Mouse (Mus musculus): ENCODE data around the gene Inka2. TPM values are rescaled to one million over a fixed set of nuclear protein-coding genes. Genes with fewer than 3 reads are reported as not detected.

Gene Inka2
- total RNA-seq, 2 experiments from 2014 or later, result 109 to 110 TPM

- intact Hi-C loops (cut with DNase I), result loop anchor here (2.0 kb wide), 1 partner anchor 31 kb away; the partner anchor contains the start of gene Ddx20
- no peak for DNase-seq (ENCODE audit: low spot score in 2 of 2)
Observed at GRCm38 (mm10) chr3:105717856-105718555, 13.6 kb downstream of the Inka2 start.

DNA sequence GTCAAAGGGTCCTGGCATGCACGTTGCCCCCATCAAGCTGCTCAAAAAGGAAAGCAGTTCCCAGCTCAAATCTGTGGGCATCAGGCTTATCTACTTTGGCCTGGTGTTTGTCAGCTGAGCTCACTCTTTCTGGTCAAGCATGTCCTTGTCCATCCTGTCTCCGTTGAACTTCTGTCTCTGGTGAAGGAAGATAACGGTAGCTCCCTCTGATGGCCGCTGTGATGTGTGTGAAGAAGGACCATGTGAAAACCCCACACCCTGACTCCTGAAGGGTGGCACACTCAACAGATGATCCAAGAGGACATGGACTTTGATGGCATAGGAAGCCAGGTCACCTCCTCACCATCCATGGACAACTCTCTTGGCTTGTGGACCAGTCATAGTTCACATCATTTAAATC is 14.3 kb downstream of the Inka2 start:
- no peak for DNase-seq (ENCODE audit: low spot score in 2 of 2)
- intact Hi-C loops (cut with DNase I), result loop anchor here (2.0 kb wide), 1 partner anchor 32 kb away; the partner anchor contains the start of gene Ddx20

DNA sequence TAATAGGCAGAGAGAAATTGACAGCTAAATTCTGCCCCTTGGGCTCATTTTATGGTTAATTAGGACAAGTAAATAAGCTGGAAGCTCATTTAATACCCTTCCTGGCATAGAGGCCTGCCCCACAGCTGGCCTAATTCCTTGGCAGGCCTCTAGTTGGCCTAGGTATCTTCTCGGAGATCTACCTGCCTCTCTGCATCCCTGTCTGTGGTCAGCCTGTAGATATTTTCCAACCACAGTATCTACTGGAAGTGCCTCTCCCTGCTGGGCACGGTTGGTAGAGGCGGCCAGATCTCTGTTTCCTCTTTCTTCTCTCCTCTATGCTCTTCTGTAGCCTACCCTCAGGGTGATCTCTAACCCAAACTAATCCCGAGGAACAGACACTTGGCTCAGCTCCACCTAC is 15.6 kb downstream of the Inka2 start:
- peak in 1 of 2 experiments; percentile 18 for DNase-seq (ENCODE audit: low spot score in 2 of 2)
- intact Hi-C loops (cut with DNase I), result loop anchor here (2.0 kb wide), 1 partner anchor 33 kb away; the partner anchor contains the start of gene Ddx20

- intact Hi-C loops (cut with DNase I), result no loop called here
- peak in 1 of 2 experiments; percentile 42 for DNase-seq (ENCODE audit: low spot score in 2 of 2)
Observed at GRCm38 (mm10) chr3:105720514-105720913, 16.1 kb downstream of the Inka2 start.

DNA sequence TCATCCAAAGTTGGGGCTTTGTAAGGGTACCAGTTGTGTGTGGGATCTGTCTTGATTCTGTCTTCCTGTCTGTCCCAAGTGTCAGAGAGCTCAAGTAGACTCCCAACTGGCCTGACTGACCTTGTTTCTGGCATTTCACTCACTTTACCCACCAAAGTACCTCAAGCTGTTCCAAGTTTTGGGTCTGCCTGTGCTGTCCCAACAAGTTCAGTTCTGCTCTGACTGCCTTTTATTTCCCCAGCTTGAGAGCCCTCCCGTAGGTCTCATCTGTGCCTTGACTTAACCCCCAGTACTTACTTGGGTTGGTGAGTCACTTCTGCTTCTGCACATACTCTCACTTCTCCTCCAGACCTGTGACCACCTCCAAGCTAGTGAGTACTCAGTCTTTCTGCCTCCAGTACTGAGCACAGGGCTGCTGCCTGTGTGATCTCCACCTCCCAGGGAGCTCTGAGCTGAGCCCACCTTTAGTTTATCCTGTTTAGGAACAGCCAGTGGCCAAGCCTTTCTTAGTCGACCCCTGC is 17.3 kb downstream of the Inka2 start:
- intact Hi-C loops (cut with DNase I), result no loop called here
- DNase-seq (ENCODE audit: low spot score in 2 of 2), result peak in 1 of 2 experiments; percentile 24

GRCm38 (mm10) chr3:105722510-105722909 is 18.1 kb downstream of the Inka2 start:
- intact Hi-C loops (cut with DNase I), result no loop called here

GRCm38 (mm10) chr3:105726037-105726436 is 21.6 kb downstream of the Inka2 start:
- peak in 1 of 2 experiments; percentile 70 for DNase-seq (ENCODE audit: low spot score in 2 of 2)
- intact Hi-C loops (cut with DNase I), result loop anchor here (2.0 kb wide), 3 partner anchors 39 to 173 kb away; partner anchors contain the start of gene Ddx20

More at GRCm38 (mm10) chr3:105722510-105722909, 18.1 kb downstream of the Inka2 start:
- DNase-seq (ENCODE audit: low spot score in 2 of 2), result no peak

GRCm38 (mm10) chr3:105732360-105732759 is 28.0 kb downstream of the Inka2 start:
- no peak for DNase-seq (ENCODE audit: low spot score in 2 of 2)
- intact Hi-C loops (cut with DNase I), result no loop called here

DNA sequence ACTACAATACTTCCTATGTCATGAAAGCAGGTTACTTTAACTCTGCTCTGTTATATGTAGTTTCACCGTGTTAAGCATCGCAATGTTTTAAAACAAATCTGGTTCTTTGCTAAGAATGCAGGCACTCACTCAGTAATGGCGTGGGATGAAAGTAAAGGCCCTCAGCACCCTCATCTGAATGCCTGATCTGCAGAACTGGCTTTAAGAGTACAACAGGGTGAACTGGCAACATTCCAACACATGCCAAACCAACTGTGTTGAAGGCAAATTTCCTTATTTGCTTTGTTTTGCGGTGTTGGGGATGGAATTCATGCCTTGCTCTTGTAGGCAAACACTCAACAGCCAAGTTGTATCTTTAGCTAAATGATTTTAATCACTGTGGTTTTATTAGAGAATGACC is 29.1 kb downstream of the Inka2 start:
- intact Hi-C loops (cut with DNase I), result no loop called here
- DNase-seq (ENCODE audit: low spot score in 2 of 2), result no peak

GRCm38 (mm10) chr3:105735285-105735684 is 30.9 kb downstream of the Inka2 start:
- intact Hi-C loops (cut with DNase I), result no loop called here
- DNase-seq (ENCODE audit: low spot score in 2 of 2), result no peak

DNA sequence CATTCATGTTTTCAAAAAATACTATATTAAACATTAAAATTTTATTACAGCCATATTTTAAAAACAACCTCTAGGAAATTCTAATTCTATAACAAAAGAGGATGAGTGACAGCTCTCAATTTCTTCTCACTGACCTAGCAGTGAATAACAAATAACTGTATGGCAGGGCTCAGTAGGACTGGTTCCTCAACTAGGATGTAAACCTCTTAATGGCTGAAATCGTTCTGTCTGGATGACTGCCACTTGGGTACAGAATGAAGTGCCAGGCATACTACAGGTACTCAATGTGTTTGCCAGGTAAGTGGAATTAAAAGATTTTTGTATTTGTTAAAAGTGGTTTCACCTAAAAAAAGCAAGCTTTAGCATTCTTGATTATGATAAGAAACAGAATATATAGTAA is 31.7 kb downstream of the Inka2 start:
- intact Hi-C loops (cut with DNase I), result no loop called here
- no peak for DNase-seq (ENCODE audit: low spot score in 2 of 2)

DNA sequence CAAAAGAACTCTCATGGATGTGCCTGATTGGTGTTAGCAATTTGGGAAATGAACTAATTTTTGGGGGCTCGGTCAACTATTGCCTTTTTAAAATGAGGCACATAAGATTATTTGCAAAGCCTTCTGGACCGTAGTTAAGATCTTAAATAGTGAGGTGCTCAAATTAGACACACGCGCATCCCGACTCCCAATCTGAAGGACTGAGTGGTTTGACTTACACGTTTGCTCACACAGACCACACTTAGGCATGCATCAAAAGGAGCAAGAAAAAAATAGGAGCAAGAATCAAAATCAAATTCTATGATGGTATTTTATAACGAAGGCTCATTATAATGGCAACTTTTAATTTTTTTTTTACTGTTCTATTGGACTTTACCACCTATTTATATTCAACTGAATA is 32.7 kb downstream of the Inka2 start:
- no peak for DNase-seq (ENCODE audit: low spot score in 2 of 2)
- intact Hi-C loops (cut with DNase I), result no loop called here

- intact Hi-C loops (cut with DNase I), result no loop called here
- DNase-seq (ENCODE audit: low spot score in 2 of 2), result no peak
Observed at GRCm38 (mm10) chr3:105737666-105738065, 33.3 kb downstream of the Inka2 start.

GRCm38 (mm10) chr3:105746542-105746941 is 42.1 kb downstream of the Inka2 start:
- no peak for DNase-seq (ENCODE audit: low spot score in 2 of 2)
- intact Hi-C loops (cut with DNase I), result no loop called here

DNA sequence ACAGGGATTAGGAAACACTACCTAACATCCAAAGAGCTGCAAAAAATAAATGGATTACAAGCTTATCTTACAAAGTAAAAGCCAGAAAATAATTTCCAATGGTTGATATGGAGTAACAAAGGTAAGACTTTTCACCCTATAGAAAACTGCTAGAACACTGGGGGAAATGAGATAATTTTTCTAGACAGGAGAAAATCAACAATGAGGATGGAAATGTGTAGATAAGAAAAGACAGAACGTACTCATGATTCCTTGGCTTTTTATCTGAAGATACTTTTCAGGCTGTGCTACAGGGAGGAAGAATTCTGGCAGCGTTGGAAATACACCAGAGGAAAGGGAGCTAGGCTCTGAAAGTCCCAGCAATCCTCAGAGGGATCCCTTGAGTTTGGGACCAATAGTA is 46.4 kb downstream of the Inka2 start:
- intact Hi-C loops (cut with DNase I), result no loop called here
- no peak for DNase-seq (ENCODE audit: low spot score in 2 of 2)

DNA sequence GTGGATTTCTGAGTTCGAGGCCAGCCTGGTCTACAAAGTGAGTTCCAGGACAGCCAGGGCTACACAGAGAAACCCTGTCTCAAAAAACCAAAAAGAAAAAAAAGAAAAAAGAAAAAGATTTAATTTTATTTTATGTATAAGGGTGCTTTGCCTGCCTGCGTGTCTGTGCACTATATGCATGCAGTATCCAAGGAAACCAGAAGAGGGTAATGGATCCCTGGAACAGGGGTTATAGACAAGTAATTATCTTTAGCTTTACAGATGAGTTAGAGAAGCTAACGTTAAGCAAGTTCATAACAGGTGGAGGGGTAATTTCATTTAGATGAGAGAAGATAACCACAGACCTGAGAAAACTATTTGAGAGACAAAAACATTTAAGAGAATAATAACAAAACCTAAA is 49.8 kb downstream of the Inka2 start:
- intact Hi-C loops (cut with DNase I), result no loop called here
- no peak for DNase-seq (ENCODE audit: low spot score in 2 of 2)

DNA sequence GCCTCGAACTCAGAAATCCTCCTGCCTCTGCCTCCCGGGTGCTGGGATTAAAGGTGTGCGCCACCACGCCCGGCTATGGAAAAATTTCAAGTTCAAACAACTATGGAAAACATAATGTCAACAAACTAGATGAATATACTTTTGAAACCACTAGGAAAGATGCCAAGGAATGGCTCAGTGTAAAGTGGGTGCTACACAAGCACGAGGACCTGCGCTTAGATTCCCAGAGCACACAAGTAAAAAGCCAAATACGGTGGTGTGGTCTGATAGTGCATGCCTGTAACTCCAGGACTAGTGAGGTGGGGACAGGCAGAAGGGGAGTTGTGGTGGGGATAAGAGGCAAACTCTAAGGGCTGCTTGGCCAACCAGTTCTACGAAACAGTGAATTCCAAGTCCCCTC is 50.7 kb downstream of the Inka2 start:
- intact Hi-C loops (cut with DNase I), result no loop called here

GRCm38 (mm10) chr3:105756505-105756904 is 52.1 kb downstream of the Inka2 start:
- intact Hi-C loops (cut with DNase I), result no loop called here
- DNase-seq (ENCODE audit: low spot score in 2 of 2), result no peak

More for the DNA sequence above, 50.7 kb downstream of the Inka2 start:
- no peak for DNase-seq (ENCODE audit: low spot score in 2 of 2)

- DNase-seq (ENCODE audit: low spot score in 2 of 2), result no peak
- intact Hi-C loops (cut with DNase I), result no loop called here
Observed at GRCm38 (mm10) chr3:105757323-105758083, 53.1 kb downstream of the Inka2 start.

DNA sequence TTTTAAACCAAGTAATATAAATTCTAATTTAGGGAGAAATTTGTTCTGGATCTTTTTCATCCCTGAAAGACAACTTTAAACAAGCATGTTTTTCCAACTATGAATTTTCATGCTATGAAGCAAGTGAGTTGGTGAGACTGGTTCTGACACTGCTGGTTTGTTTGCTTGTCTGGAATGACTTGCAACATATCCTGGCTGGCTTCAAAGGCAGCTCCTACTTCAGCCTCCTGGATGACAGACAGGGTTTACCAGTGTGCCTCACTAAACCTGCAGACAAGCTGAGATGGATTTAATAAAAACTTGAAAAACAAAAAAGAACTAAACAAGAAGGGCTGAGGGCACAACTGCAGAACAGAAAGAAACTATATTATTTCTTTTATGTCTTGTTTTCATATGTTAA is 53.7 kb downstream of the Inka2 start:
- intact Hi-C loops (cut with DNase I), result no loop called here
- DNase-seq (ENCODE audit: low spot score in 2 of 2), result no peak

- intact Hi-C loops (cut with DNase I), result no loop called here
- no peak for DNase-seq (ENCODE audit: low spot score in 2 of 2)
Observed at GRCm38 (mm10) chr3:105758658-105759057, 54.3 kb downstream of the Inka2 start.

All from left cerebral cortex, postnatal 25 days (tissue).